Mouse (Mus musculus): ENCODE measurements around the gene Prrt1. TPM values are rescaled to one million over a fixed set of nuclear protein-coding genes. Genes with fewer than 3 reads are reported as not detected.
A peak's percentile ranks its signal among the peaks of the same experiment; 100 is the strongest.

Gene Prrt1
- total and polyA plus RNA-seq, 3 experiments: 1.0 TPM; not detected in 2

- Histone ChIP-seq H3K9ac (ENCODE audit: control insufficient read depth, low read depth, low read length, poor library complexity, severe bottlenecking) (no peak overlapping the region), H3K36me3 (ENCODE audit: control insufficient read depth in 1 of 2, insufficient read depth in 2 of 2, low read length in 2 of 2) (no peaks in the 10 kb centered on the region; a peak in 1 of 4 replicates), H3K27me3 (ENCODE audit: control insufficient read depth in 1 of 2, insufficient read depth in 2 of 2, low read length in 2 of 2) (no peaks in the 10 kb centered on the region), H3K4me1 (ENCODE audit: control insufficient read depth in 1 of 2, insufficient read depth in 2 of 2, low read length in 2 of 2) (peaks cover 0 to 14% of the 10 kb centered on the region in 2 experiments; a peak in 3 of 4 replicates), H3K27ac (ENCODE audit: control insufficient read depth, low read depth, low read length) (no peak overlapping the region), H3K4me3 (ENCODE audit: control insufficient read depth in 1 of 2, insufficient read depth in 1 of 2, low read depth in 2 of 2, low read length in 2 of 2) (no peak overlapping the region), H3K79me2 (ENCODE audit: control insufficient read depth, insufficient read depth, low read length, poor library complexity) (no peaks in the 10 kb centered on the region), H3K9me3 (replicated peaks; ENCODE audit: insufficient read depth, low read length) (no peaks in the 10 kb centered on the region)
- DNase-seq (ENCODE audit: low read depth, low spot score): no peak
- TF ChIP-seq KAT2A (conservative IDR thresholded peaks at IDR 0.05; ENCODE audit: low read depth, low read length) (no peak), POLR2A (IDR thresholded peaks at IDR 0.05; ENCODE audit: control insufficient read depth in 1 of 2, insufficient read depth in 1 of 2, low read depth in 1 of 2, low read length in 2 of 2, poor library complexity in 1 of 2) (peak in 1 of 2 experiments; percentile 9; a peak in 1 of 4 replicates), POLR2AphosphoS2 (IDR thresholded peaks at IDR 0.05; ENCODE audit: low read length) (no peak), ZNF384 (IDR thresholded peaks at IDR 0.05; ENCODE audit: low read depth, low read length) (no peak)
Observed at GRCm38 (mm10) chr17:34655581-34655991, 26.3 kb downstream of the Prrt1 start.

- no peak for TF ChIP-seq SIN3A (IDR thresholded peaks at IDR 0.05; ENCODE audit: low read length)
- TF ChIP-seq CTCF (IDR thresholded peaks at IDR 0.05 in 2 of 3, conservative IDR thresholded peaks at IDR 0.05 in 1 of 3; ENCODE audit: control insufficient read depth in 1 of 3, insufficient read depth in 1 of 3, low read depth in 2 of 3, low read length in 3 of 3, poor library complexity in 1 of 3, severe bottlenecking in 1 of 3): no peak
- TF ChIP-seq MYC (IDR thresholded peaks at IDR 0.05; ENCODE audit: low read depth, low read length): no peak
- no peak for TF ChIP-seq ZKSCAN1 (IDR thresholded peaks at IDR 0.05; ENCODE audit: low read depth, low read length)
- no peak for TF ChIP-seq ELF1 (IDR thresholded peaks at IDR 0.05; ENCODE audit: low read depth, low read length)
- no peak for TF ChIP-seq ZC3H11A (IDR thresholded peaks at IDR 0.05; ENCODE audit: low read depth, low read length)
- H3K79me2 ChIP-seq (ENCODE audit: control insufficient read depth, insufficient read depth, low read length, poor library complexity): no peaks in the 10 kb centered on the region
- no peak overlapping the region for H3K4me3 ChIP-seq (ENCODE audit: control insufficient read depth in 1 of 2, insufficient read depth in 1 of 2, low read depth in 2 of 2, low read length in 2 of 2)
- no peak overlapping the region for H3K27ac ChIP-seq (ENCODE audit: control insufficient read depth, low read depth, low read length)
- peaks cover 0 to 3% of the 10 kb centered on the region in 2 experiments; a peak in 1 of 4 replicates for H3K36me3 ChIP-seq (ENCODE audit: control insufficient read depth in 1 of 2, insufficient read depth in 2 of 2, low read length in 2 of 2)
- no peaks in the 10 kb centered on the region for H3K9me3 ChIP-seq (replicated peaks; ENCODE audit: insufficient read depth, low read length)
- DNase-seq (ENCODE audit: low read depth, low spot score): no peak
- peaks cover 0 to 18% of the 10 kb centered on the region in 2 experiments; a peak in 3 of 4 replicates for H3K4me1 ChIP-seq (ENCODE audit: control insufficient read depth in 1 of 2, insufficient read depth in 2 of 2, low read length in 2 of 2)
- H3K9ac ChIP-seq (ENCODE audit: control insufficient read depth, low read depth, low read length, poor library complexity, severe bottlenecking): no peak overlapping the region
- no peaks in the 10 kb centered on the region for H3K27me3 ChIP-seq (ENCODE audit: control insufficient read depth in 1 of 2, insufficient read depth in 2 of 2, low read length in 2 of 2)
Observed at GRCm38 (mm10) chr17:34656666-34657065, 27.3 kb downstream of the Prrt1 start.

- H3K4me1 ChIP-seq (ENCODE audit: control insufficient read depth in 1 of 2, insufficient read depth in 2 of 2, low read length in 2 of 2): peaks cover 0 to 19% of the 10 kb centered on the region in 2 experiments; a peak in 3 of 4 replicates
Observed at GRCm38 (mm10) chr17:34657271-34657670, 27.9 kb downstream of the Prrt1 start.

More at GRCm38 (mm10) chr17:34657271-34657670, 27.9 kb downstream of the Prrt1 start:
- H3K4me3 ChIP-seq (ENCODE audit: control insufficient read depth in 1 of 2, insufficient read depth in 1 of 2, low read depth in 2 of 2, low read length in 2 of 2): no peak overlapping the region
- peaks cover 0 to 3% of the 10 kb centered on the region in 2 experiments; a peak in 1 of 4 replicates for H3K36me3 ChIP-seq (ENCODE audit: control insufficient read depth in 1 of 2, insufficient read depth in 2 of 2, low read length in 2 of 2)
- no peaks in the 10 kb centered on the region for H3K79me2 ChIP-seq (ENCODE audit: control insufficient read depth, insufficient read depth, low read length, poor library complexity)
- H3K27ac ChIP-seq (ENCODE audit: control insufficient read depth, low read depth, low read length): no peak overlapping the region
- no peaks in the 10 kb centered on the region for H3K27me3 ChIP-seq (ENCODE audit: control insufficient read depth in 1 of 2, insufficient read depth in 2 of 2, low read length in 2 of 2)
- no peak overlapping the region for H3K9ac ChIP-seq (ENCODE audit: control insufficient read depth, low read depth, low read length, poor library complexity, severe bottlenecking)
- no peaks in the 10 kb centered on the region for H3K9me3 ChIP-seq (replicated peaks; ENCODE audit: insufficient read depth, low read length)
- TF ChIP-seq USF2 (IDR thresholded peaks at IDR 0.05; ENCODE audit: borderline replicate concordance in 1 of 2, insufficient read depth in 1 of 2, low read depth in 1 of 2, low read length in 2 of 2): no peak
- TF ChIP-seq ZNF384 (IDR thresholded peaks at IDR 0.05; ENCODE audit: low read depth, low read length): no peak
- no peak for TF ChIP-seq CHD1 (IDR thresholded peaks at IDR 0.05; ENCODE audit: low read depth, low read length)
- TF ChIP-seq TAL1 (IDR thresholded peaks at IDR 0.05; ENCODE audit: low read length): no peak
- no peak for TF ChIP-seq ZMIZ1 (IDR thresholded peaks at IDR 0.05; ENCODE audit: low read depth, low read length)
- TF ChIP-seq CTCF (IDR thresholded peaks at IDR 0.05 in 2 of 3, conservative IDR thresholded peaks at IDR 0.05 in 1 of 3; ENCODE audit: control insufficient read depth in 1 of 3, insufficient read depth in 1 of 3, low read depth in 2 of 3, low read length in 3 of 3, poor library complexity in 1 of 3, severe bottlenecking in 1 of 3): no peak
- no peak for TF ChIP-seq NRF1 (IDR thresholded peaks at IDR 0.05; ENCODE audit: insufficient read depth, low read depth, low read length, poor library complexity, severe bottlenecking)
- DNase-seq (ENCODE audit: low read depth, low spot score): no peak

All from MEL (cell line).